Mouse (Mus musculus): ENCODE measurements around the gene Olfr963.
"Not testable (repeated sequence)": the region's sequence is repeated elsewhere in the genome, so short reads cannot be mapped to it uniquely, and the experiment has no call there.

The Olfr963 gene

DNA sequence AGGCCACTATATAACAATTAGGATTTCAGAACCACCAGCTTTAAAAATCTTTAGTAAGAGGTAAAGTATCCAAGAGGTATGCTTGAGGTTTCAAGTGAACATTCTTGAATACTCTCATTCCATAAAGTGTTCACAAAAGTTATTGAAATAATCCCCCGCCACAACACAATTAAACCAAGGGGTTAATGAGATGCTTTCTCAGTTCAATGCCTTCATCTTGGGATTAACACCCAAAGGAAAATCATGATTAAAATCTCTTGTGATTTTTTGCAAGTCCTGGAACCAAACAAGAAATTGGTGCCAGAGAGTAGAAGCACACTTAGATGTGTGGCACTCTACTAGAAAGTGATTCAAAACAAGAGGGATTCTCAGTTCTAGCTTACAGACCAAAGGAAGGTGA is at the start of gene Olfr963:
TSS of gene Olfr963 (plus strand) at position 301 of the 400 bp plus-strand sequence.
- DNase-seq (ENCODE audit: low spot score), result no peak

DNA sequence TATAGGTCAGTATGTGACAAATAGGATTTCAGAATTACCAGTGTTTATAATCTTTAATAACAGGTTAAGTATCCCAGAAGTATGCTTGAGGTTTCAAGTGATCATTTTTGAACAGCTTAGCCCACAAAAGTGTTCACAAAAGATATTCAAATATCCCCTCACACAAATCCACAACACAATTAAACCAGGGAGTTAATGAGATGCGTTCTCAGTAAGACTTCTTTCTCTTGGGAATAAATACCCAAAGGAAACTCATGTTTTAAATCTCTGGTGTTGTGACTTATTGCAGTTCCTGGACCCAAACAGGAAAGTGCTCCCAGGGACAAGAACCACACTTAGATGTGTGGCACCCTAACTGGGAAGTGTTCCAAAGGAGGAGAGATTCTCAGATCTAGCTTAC is 45.9 kb upstream of the Olfr963 start, which contains the start of gene Olfr960:
TSS of gene Olfr960 (plus strand) at position 301 of the 400 bp plus-strand sequence.
- no peak for DNase-seq (ENCODE audit: low spot score)

DNA sequence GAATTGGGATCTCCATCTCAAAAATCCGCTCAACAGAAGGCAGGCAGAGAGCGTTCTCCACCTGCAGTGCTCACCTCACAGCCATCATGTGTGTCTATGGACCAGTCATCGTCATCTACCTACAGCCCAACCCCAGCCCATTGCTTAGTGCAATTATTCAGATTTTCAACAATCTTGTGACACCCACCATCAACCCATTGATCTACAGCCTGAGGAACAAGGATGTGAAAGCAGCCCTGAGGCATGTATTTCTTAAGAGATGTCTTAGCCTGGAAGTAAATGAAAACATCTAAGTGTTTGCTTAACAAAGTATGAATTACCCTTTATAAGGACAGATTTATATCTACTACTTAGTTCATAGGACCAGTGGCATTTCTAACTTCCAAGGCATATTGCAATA is 43.2 kb upstream of the Olfr963 start:
- DNase-seq (ENCODE audit: low spot score), result no peak

DNA sequence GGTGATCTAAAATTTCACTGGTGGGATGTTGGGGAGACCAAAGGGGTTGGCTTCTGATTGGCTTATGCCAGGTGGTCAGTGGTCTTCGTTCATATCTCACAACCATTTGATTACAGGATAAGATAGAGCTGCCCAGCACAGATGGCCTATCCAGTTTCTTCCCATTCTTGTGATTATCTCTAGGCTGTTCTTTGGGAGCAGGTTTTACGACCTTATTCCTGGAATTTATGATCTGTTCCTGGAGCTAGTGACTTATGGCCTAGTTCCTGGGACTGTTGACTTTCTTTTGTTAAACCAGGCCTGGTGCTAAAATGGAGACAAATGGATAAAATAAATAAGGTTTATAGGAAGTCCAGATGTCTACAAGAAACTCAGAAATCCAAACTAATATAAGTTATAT is 42.3 kb upstream of the Olfr963 start:
- no peak for DNase-seq (ENCODE audit: low spot score)

DNA sequence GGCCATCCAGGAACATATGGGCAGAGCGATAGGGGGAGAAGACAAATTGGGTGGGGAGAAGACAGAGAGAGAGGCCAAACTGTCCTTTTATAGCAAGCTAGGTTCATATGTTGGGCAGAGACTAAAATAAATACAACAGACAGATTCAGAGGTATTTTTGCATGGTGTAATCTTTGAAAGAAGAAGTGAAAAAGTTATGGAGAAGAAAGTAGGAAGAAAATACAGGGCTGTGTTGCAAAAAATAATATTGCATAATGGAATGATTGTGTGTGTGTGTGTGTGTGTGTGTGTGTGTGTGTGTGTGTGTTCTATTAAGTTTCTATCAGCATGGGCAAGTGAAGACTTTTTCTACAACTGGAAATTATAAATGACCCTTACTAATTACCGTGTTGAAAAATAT is 37.9 kb upstream of the Olfr963 start:
- DNase-seq (ENCODE audit: low spot score), result no peak

DNA sequence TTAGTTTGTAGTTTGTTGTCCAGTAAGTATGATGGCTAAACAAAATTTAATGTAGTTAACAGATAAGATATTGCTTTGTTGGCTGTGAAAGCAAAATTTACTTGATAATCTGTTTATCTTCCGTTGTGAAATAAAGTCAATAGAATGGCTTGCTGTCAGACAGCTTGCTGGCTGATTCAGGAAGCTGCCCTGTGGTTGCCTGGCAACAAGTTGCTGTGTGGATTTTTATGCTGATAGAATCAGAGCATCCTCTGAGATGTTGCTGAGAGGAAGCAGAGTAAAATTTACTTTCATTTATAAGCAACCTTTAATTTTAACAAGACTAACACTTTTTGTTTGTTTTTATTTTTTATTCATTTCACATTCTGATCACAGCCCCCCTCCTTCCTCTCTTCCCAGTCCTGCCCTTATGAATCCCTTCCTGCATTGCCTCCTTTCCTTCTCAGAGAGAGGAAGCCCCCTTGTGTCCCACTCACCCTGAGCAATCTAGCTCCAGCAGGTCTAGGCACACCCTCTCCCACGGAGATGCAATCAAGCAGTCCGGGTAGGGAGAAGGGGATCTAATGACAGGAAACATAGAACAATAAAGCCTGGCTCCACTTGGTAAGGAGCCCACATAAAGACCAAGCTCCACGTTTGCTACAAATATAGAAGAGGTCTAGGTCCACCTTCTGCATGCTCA is 33.0 kb upstream of the Olfr963 start:
- no peak for DNase-seq (ENCODE audit: low spot score)

DNA sequence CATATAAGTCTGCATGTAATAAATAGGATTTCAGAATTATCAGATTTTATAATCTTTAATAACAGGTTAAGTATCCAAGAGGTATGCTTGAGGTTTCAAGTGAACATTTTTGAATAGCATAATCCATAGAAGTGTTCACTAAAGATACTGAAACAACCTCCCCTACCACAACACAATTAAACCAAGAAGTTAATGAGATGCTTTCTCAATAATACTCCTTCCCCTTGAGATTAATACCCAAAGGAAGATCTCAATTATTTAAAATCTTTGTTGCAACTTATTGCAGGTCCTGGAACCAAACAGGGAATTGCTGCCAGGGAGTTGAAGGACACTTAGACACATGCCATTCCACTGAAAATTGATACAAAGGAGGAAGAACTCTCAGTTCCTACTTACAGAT is 22.2 kb upstream of the Olfr963 start, which contains the start of gene Olfr961:
TSS of gene Olfr961 (plus strand) at position 301 of the 400 bp plus-strand sequence.
- no peak for DNase-seq (ENCODE audit: low spot score)

DNA sequence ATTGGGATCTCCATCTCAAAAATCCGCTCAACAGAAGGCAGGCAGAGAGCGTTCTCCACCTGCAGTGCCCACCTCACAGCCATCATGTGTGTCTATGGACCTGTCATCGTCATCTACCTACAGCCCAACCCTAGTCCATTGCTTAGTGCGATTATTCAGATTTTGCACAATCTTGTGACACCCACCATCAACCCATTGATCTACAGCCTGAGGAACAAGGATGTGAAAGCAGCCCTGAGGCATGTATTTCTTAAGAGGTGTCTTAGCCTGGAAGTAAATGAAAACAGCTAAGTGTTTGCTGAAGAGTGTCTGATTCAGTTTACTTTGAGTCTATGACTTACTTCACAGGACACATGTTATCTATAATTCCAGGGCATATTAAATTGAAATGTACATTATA is 19.6 kb upstream of the Olfr963 start:
- DNase-seq (ENCODE audit: low spot score), result no peak

DNA sequence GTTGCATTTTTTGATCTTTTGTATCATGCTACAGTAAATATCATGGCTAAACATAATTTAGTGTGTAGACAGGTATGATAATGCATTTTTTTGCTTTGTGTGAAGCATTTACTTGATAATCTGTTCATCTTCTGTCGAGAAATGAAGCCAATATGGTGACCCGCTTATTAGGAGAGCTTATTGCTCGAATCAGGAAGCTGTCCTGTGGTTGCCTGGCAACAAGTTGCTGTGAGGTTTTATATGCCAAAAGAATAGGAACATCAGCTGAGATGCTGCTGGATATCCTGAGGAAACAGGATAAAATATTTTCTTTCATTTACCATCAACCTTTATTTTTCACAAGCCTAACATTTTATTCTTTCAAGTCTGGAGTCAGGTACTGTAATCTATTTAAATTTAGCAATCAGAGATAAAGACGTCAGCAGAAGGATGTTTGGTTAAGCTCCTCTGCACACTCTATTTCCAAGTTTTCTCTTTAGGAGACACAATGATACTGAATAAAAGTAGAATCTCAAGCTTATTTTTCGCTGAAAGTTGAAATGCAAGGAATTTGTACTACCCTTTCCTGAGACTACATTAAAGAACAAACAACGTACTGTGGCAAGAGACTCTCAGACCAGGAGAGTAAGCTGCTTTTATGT is 12.1 kb upstream of the Olfr963 start:
- DNase-seq (ENCODE audit: low spot score), result no peak

DNA sequence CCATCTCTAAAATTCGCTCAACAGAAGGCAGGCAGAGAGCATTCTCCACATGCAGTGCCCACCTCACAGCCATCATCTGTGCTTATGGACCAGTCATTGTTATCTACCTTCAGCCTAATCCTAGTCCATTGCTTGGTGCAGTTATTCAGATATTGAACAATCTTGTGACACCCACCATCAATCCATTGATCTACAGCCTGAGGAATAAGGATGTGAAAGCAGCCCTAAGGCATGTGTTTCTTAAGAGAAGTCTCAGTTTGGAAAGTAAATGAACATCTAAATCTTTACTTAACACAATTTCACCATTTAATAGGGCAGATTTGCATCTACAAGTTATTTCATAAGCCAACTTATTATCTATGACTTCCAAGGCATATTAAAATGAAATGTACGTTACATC is 2.7 kb downstream of the Olfr963 start:
- DNase-seq (ENCODE audit: low spot score), result no peak

DNA sequence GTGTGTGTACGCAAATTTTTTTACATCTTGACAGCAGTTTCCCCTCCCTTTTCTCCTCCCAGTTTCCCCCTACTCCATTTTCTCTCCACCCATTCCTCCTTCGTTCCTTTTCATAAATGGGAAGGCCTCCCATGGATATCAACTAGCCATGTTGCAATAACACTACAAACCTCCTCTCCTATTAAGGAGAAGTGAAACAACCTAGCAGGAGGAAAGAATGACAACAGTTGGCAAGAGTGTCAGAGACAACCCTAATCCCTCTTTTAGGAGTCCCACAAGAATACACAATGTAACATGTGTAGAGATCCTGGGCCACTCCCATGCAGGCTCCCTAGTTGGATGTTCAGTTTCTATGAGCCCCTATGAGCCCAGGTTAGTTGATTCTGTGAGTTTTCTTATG is 7.8 kb downstream of the Olfr963 start:
- no peak for DNase-seq (ENCODE audit: low spot score)

DNA sequence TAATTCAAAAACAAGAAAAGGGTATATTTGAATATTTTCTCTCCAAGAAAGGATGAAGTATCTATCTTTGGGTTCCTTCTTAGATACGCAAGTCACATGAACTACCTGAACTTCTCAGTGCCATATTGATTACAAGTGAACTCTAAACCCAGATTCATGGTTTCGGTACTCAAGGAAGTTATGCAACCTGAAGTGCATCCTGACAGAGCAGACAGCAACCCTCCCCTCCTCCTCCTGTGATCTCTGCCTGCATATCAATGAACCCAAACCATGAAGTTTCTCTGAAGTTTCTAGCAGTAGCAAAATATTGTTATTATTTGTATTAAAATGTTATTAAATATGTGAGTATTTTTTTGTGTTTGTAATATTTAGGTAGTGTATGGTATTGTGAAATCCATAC is 11.6 kb downstream of the Olfr963 start:
- DNase-seq (ENCODE audit: low spot score), result no peak

DNA sequence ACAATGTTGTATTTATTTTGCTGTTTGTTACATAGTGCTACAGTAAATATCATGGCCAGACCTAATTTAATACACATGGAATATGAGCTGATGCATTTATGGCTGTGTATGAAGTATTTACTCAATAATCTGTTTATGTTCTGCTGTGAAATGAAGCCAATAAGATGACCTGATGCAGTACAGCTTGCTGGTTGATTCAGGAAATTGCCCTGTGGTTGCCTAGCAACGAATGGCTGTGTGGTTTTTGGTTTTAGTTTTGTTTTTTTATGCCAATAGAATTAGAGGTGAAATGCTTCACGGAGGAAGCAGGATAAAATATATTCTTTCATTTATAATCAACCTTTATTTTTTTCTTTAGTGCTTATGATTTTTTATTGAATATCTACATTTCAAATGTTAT is 12.3 kb downstream of the Olfr963 start:
- no peak for DNase-seq (ENCODE audit: low spot score)

DNA sequence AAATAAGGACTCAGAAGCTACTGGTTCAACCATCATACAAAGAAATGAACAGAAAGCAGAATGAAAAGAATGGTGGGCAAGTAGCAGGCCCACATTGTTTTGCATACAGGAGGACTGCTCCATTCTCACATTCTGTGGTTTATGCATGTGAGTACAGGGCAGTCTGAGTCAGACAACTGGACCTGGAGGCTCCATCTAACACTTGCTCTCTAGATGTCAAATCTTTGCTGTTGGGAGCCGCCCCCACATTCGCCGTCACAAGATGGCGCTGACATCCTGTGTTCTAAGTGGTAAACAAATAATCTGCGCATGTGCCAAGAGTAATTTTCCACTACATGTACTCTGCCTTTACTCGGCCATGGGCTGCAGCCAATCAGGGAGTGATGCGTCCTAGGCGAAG is 34.1 kb downstream of the Olfr963 start:
- not testable (repeated sequence) for DNase-seq (ENCODE audit: low spot score)

DNA sequence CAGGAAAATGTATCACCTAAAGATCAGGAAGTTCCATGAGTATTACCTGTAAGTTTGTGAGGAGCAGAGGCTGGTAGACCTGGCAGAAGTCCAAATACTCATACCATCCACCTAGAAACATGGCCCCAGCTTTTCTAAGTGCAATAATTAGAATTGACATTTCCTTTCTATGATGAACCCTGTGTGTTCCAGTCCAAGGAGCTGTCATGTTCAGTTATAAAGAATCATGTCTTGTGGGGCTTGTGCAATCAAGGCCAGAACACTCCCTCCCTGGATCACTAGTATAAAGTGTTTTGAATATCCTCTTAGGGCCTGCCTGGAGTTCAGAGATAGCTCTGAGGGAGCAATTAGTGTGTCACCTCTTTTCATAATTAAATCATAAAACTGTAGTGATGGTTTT is 40.0 kb downstream of the Olfr963 start, which contains the start of gene Olfr149:
TSS of gene Olfr149 (minus strand) at position 101 of the 400 bp plus-strand sequence.
- no peak for DNase-seq (ENCODE audit: low spot score)

DNA sequence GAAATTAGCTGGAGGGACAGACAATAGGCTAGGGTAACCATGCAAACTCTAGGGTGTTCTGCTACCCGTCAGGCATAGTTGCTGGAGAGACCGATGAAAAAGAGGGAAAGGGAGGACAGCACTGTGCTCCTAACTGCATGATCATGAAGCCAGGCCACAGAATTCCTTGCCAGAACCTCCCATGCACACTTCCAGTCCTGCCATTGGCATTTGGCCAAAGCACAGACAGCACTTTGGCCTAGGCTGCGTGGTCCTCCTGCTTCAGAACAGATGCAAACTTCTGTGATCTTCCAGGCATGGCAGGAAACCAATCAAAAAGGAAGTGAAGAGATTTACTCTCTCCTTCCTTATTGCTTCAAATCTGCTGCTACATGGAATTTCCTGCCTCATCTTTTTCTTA is 42.0 kb downstream of the Olfr963 start:
- DNase-seq (ENCODE audit: low spot score), result no peak

DNA sequence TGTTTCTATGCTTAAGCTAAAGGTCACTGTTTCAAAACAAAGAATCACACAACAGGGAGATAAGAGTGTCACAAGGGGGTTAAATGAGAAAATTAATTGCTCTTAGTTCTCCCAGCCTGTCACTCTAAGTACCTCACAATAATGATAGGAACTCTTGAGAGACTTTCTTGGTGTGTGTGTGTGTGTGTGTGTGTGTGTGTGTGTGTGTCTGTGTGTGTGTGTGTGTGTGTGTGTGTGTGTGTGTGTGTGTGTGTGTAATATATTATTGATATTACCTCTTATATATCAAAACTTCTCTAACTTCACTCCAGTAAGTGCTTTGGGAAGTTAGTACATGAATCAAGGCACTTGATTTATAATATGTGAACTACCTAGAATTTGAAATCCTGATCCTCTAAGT is 44.0 kb downstream of the Olfr963 start, which contains the start of gene Olfr965:
TSS of gene Olfr965 (plus strand) at position 301 of the 400 bp plus-strand sequence.
- no peak for DNase-seq (ENCODE audit: low spot score)

All from embryo, embryonic 10.5 days (tissue).